Comparison of ENCODE assay signal across 7 mouse cellular contexts in genomic region chr10:127165654-127166403, GRCm38 (mm10). TPM values are rescaled to one million over a fixed set of nuclear protein-coding genes. Genes with fewer than 3 reads are reported as not detected.
A peak's percentile ranks its signal among the peaks of the same experiment; 100 is the strongest.
DNase-seq lines count a peak whose midpoint lies in the region; ATAC-seq and TF ChIP-seq lines count a peak whose summit lies in the region.

No protein-coding gene starts in this region.

- under 1% methylated on average over 55 of the region's 56 CpGs for WGBS in heart, embryonic 15.5 days
- 0% methylated on average over 52 of the region's 56 CpGs for WGBS in limb, embryonic 14.5 days
- under 1% methylated on average over 48 of the region's 56 CpGs for WGBS in midbrain, embryonic 16.5 days
- WGBS in stomach, postnatal 0 days, result under 1% methylated on average over 50 of the region's 56 CpGs

- H3K27ac ChIP-seq in ES-Bruce4 (ENCODE audit: insufficient read depth, low read length), result no peak overlapping the region
- H3K27ac ChIP-seq in heart, embryonic 15.5 days, result peak overlapping the region; percentile 25; the same call in 1 of the 2 replicates
- no peak overlapping the region for H3K27ac ChIP-seq in limb, embryonic 14.5 days (replicated peaks; ENCODE audit: low read depth, low read length)
- peak overlapping the region; percentile 95 for H3K27ac ChIP-seq in midbrain, embryonic 16.5 days (ENCODE audit: low read length)
- H3K27ac ChIP-seq in stomach, postnatal 0 days (replicated peaks), result peak overlapping the region; percentile 88

- no peak for TF ChIP-seq EP300 in ES-Bruce4 (IDR thresholded peaks at IDR 0.05; ENCODE audit: insufficient read depth, low read depth, low read length)
- no peak for TF ChIP-seq EP300 in stomach, postnatal 0 days (optimal IDR thresholded peaks at IDR 0.05)

- H3K9me3 ChIP-seq in ES-Bruce4 (replicated peaks; ENCODE audit: control insufficient read depth, insufficient read depth, low read length, poor library complexity, severe bottlenecking), result no peaks in the 10 kb centered on the region
- no peaks in the 10 kb centered on the region for H3K9me3 ChIP-seq in heart, embryonic 15.5 days (replicated peaks)
- H3K9me3 ChIP-seq in limb, embryonic 14.5 days (ENCODE audit: control insufficient read depth, low read length), result no peaks in the 10 kb centered on the region
- no peaks in the 10 kb centered on the region for H3K9me3 ChIP-seq in midbrain, embryonic 16.5 days (replicated peaks; ENCODE audit: control insufficient read depth, low read length, poor library complexity, severe bottlenecking)
- H3K9me3 ChIP-seq in stomach, postnatal 0 days (ENCODE audit: control insufficient read depth, low read length), result no peaks in the 10 kb centered on the region

- no peak for TF ChIP-seq CTCF in ES-Bruce4 (IDR thresholded peaks at IDR 0.05; ENCODE audit: low read depth, low read length)
- TF ChIP-seq CTCF in stomach, postnatal 0 days (IDR thresholded peaks at IDR 0.05; ENCODE audit: low read depth), result 0 out of 2 replicates have a peak, but pooled peaks have one; percentile 1

- no peaks in the 10 kb centered on the region for H3K27me3 ChIP-seq in ES-Bruce4 (ENCODE audit: control insufficient read depth, insufficient read depth, low read length, poor library complexity, severe bottlenecking)
- peaks cover 79% of the 10 kb centered on the region for H3K27me3 ChIP-seq in heart, embryonic 15.5 days
- H3K27me3 ChIP-seq in limb, embryonic 14.5 days (ENCODE audit: control insufficient read depth, insufficient read depth, low read length), result peaks cover 55% of the 10 kb centered on the region
- H3K27me3 ChIP-seq in midbrain, embryonic 16.5 days (ENCODE audit: control insufficient read depth, insufficient read depth, low read depth, low read length), result peaks cover 8% of the 10 kb centered on the region
- H3K27me3 ChIP-seq in stomach, postnatal 0 days (ENCODE audit: control insufficient read depth, insufficient read depth, low read length), result no peaks in the 10 kb centered on the region

- peaks cover 8% of the 10 kb centered on the region for H3K4me1 ChIP-seq in ES-Bruce4 (ENCODE audit: control insufficient read depth, insufficient read depth, low read length)
- peaks cover 35% of the 10 kb centered on the region for H3K4me1 ChIP-seq in heart, embryonic 15.5 days (replicated peaks)
- H3K4me1 ChIP-seq in limb, embryonic 14.5 days (ENCODE audit: control insufficient read depth, insufficient read depth, low read length), result no peaks in the 10 kb centered on the region; the same call in none of the 2 replicates
- peaks cover 21% of the 10 kb centered on the region for H3K4me1 ChIP-seq in midbrain, embryonic 16.5 days (ENCODE audit: control insufficient read depth, insufficient read depth, low read length)
- H3K4me1 ChIP-seq in stomach, postnatal 0 days (replicated peaks; ENCODE audit: control insufficient read depth, insufficient read depth), result 0 out of 2 replicates have a peak, but pooled peaks cover 6% of the 10 kb centered on the region

- no peaks in the 10 kb centered on the region for H3K36me3 ChIP-seq in ES-Bruce4 (ENCODE audit: control insufficient read depth, insufficient read depth, low read length, poor library complexity, severe bottlenecking)
- H3K36me3 ChIP-seq in heart, embryonic 15.5 days, result no peaks in the 10 kb centered on the region
- H3K36me3 ChIP-seq in limb, embryonic 14.5 days (ENCODE audit: control insufficient read depth, insufficient read depth, low read length), result no peaks in the 10 kb centered on the region
- no peaks in the 10 kb centered on the region for H3K36me3 ChIP-seq in midbrain, embryonic 16.5 days (ENCODE audit: control insufficient read depth, insufficient read depth, low read length)
- H3K36me3 ChIP-seq in stomach, postnatal 0 days (ENCODE audit: control insufficient read depth, insufficient read depth, low read length), result no peaks in the 10 kb centered on the region

- H3K4me2 ChIP-seq in heart, embryonic 15.5 days, result peak overlapping the region; percentile 100
- peak overlapping the region; percentile 99 for H3K4me2 ChIP-seq in limb, embryonic 14.5 days (replicated peaks; ENCODE audit: low read depth, low read length, severe bottlenecking)
- peak overlapping the region; percentile 75 for H3K4me2 ChIP-seq in midbrain, embryonic 16.5 days (ENCODE audit: low read length)
- H3K4me2 ChIP-seq in stomach, postnatal 0 days (replicated peaks; ENCODE audit: low read depth), result peak overlapping the region; percentile 99

- no peak for TF ChIP-seq POLR2A in ES-Bruce4 (IDR thresholded peaks at IDR 0.05; ENCODE audit: insufficient read depth, low read length)
- TF ChIP-seq POLR2A in limb, embryonic 14.5 days (IDR thresholded peaks at IDR 0.05; ENCODE audit: borderline replicate concordance, extremely low read depth, insufficient read depth, insufficient read length), result no peak

- peak; percentile 91 for DNase-seq in CD4-positive helper T cell, adult 2 months (ENCODE audit: low read depth, low spot score)
- peak; percentile 72 to 75 for DNase-seq in cerebellum, postnatal 10 days
- DNase-seq in limb, embryonic 14.5 days (ENCODE audit: low spot score), result no peak
- DNase-seq in stomach, postnatal 0 days (ENCODE audit: low spot score), result peak; percentile 73

- peak; percentile 48 for ATAC-seq in heart, embryonic 15.5 days (replicated peaks; ENCODE audit: insufficient number of reproducible peaks, insufficient read depth, low FRiP score, low read depth)
- peak; percentile 13; the same call in 1 of the 2 replicates for ATAC-seq in limb, embryonic 14.5 days (ENCODE audit: low FRiP score, low read depth)
- ATAC-seq in midbrain, embryonic 16.5 days, result peak; percentile 59
- ATAC-seq in stomach, postnatal 0 days (ENCODE audit: low FRiP score, low TSS enrichment), result peak; percentile 55

- H3K4me3 ChIP-seq in ES-Bruce4 (ENCODE audit: low read depth, low read length), result peak overlapping the region; percentile 67
- H3K4me3 ChIP-seq in heart, embryonic 15.5 days, result peak overlapping the region; percentile 59
- H3K4me3 ChIP-seq in limb, embryonic 14.5 days (replicated peaks; ENCODE audit: low read length), result peak overlapping the region; percentile 60
- H3K4me3 ChIP-seq in midbrain, embryonic 16.5 days (ENCODE audit: low read depth, low read length), result peak overlapping the region; percentile 89
- H3K4me3 ChIP-seq in stomach, postnatal 0 days (ENCODE audit: low read depth, low read length), result peak overlapping the region; percentile 61

- peak overlapping the region; percentile 79 for H3K9ac ChIP-seq in ES-Bruce4 (ENCODE audit: low read depth, poor library complexity, severe bottlenecking)
- H3K9ac ChIP-seq in heart, embryonic 15.5 days, result peak overlapping the region; percentile 59
- H3K9ac ChIP-seq in limb, embryonic 14.5 days (ENCODE audit: low read depth, low read length, severe bottlenecking), result peak overlapping the region; percentile 67
- H3K9ac ChIP-seq in midbrain, embryonic 16.5 days (ENCODE audit: low read depth, low read length), result peak overlapping the region; percentile 94
- peak overlapping the region; percentile 77 for H3K9ac ChIP-seq in stomach, postnatal 0 days (ENCODE audit: low read length)

RNA-seq across cellular contexts. Expression of gene B4galnt1, which starts 0.8 kb away (rescaled TPM):
- 7.7 and 9.5 TPM in 2 replicates for polyA plus RNA-seq in ES-Bruce4 (2011; ENCODE audit: insufficient read depth, insufficient read length, low read depth, missing spikeins)
- 1.5 and 5.7 TPM in 2 replicates for polyA plus RNA-seq in heart, embryonic 15.5 days (2015; fragmentation: Nextera tagmentation; extraction: Ambion mirVana)
- polyA plus RNA-seq in limb, embryonic 14.5 days (2012; rRNA removed), result 12.1 and 15.0 TPM in 2 replicates
- 10.8 and 11.8 TPM in 2 replicates for polyA plus RNA-seq in limb, embryonic 14.5 days (2014; fragmentation: Nextera tagmentation; extraction: Ambion mirVana)
- 60.7 and 71.7 TPM in 2 replicates for polyA plus RNA-seq in midbrain, embryonic 16.5 days (2015; fragmentation: Nextera tagmentation; extraction: Ambion mirVana)
- 45.9 and 65.4 TPM in 2 replicates for polyA plus RNA-seq in stomach, postnatal 0 days (2015; fragmentation: Nextera tagmentation; extraction: Ambion mirVana)

RNA-seq across cellular contexts. Expression of gene Slc26a10, which starts 14.6 kb away (rescaled TPM):
- 24.6 and 35.2 TPM in 2 replicates for polyA plus RNA-seq in ES-Bruce4 (2011; ENCODE audit: insufficient read depth, insufficient read length, low read depth, missing spikeins)
- polyA plus RNA-seq in heart, embryonic 15.5 days (2015; fragmentation: Nextera tagmentation; extraction: Ambion mirVana), result 15.6 and 16.7 TPM in 2 replicates
- polyA plus RNA-seq in limb, embryonic 14.5 days (2012; rRNA removed), result 2.9 and 3.7 TPM in 2 replicates
- 0.81 and 1.2 TPM in 2 replicates for polyA plus RNA-seq in limb, embryonic 14.5 days (2014; fragmentation: Nextera tagmentation; extraction: Ambion mirVana)
- 1.1 and 1.2 TPM in 2 replicates for polyA plus RNA-seq in midbrain, embryonic 16.5 days (2015; fragmentation: Nextera tagmentation; extraction: Ambion mirVana)
- polyA plus RNA-seq in stomach, postnatal 0 days (2015; fragmentation: Nextera tagmentation; extraction: Ambion mirVana), result 0.70 and 0.76 TPM in 2 replicates

RNA-seq across cellular contexts. Expression of gene Arhgef25, which starts 24.1 kb away (rescaled TPM):
- 50.9 and 54.3 TPM in 2 replicates for polyA plus RNA-seq in ES-Bruce4 (2011; ENCODE audit: insufficient read depth, insufficient read length, low read depth, missing spikeins)
- 24.7 and 32.5 TPM in 2 replicates for polyA plus RNA-seq in heart, embryonic 15.5 days (2015; fragmentation: Nextera tagmentation; extraction: Ambion mirVana)
- 228 and 246 TPM in 2 replicates for polyA plus RNA-seq in limb, embryonic 14.5 days (2012; rRNA removed)
- 86.8 and 113 TPM in 2 replicates for polyA plus RNA-seq in limb, embryonic 14.5 days (2014; fragmentation: Nextera tagmentation; extraction: Ambion mirVana)
- 19.6 and 20.2 TPM in 2 replicates for polyA plus RNA-seq in midbrain, embryonic 16.5 days (2015; fragmentation: Nextera tagmentation; extraction: Ambion mirVana)
- 25.3 and 29.7 TPM in 2 replicates for polyA plus RNA-seq in stomach, postnatal 0 days (2015; fragmentation: Nextera tagmentation; extraction: Ambion mirVana)

RNA-seq across cellular contexts. Expression of gene Dtx3, which starts 29.7 kb away (rescaled TPM):
- 49.8 and 50.8 TPM in 2 replicates for polyA plus RNA-seq in ES-Bruce4 (2011; ENCODE audit: insufficient read depth, insufficient read length, low read depth, missing spikeins)
- 63.5 and 86.0 TPM in 2 replicates for polyA plus RNA-seq in heart, embryonic 15.5 days (2015; fragmentation: Nextera tagmentation; extraction: Ambion mirVana)
- polyA plus RNA-seq in limb, embryonic 14.5 days (2012; rRNA removed), result 565 and 712 TPM in 2 replicates
- 157 and 184 TPM in 2 replicates for polyA plus RNA-seq in limb, embryonic 14.5 days (2014; fragmentation: Nextera tagmentation; extraction: Ambion mirVana)
- 254 and 255 TPM in 2 replicates for polyA plus RNA-seq in midbrain, embryonic 16.5 days (2015; fragmentation: Nextera tagmentation; extraction: Ambion mirVana)
- 27.8 and 32.9 TPM in 2 replicates for polyA plus RNA-seq in stomach, postnatal 0 days (2015; fragmentation: Nextera tagmentation; extraction: Ambion mirVana)

RNA-seq across cellular contexts. Expression of gene Os9, which starts 44.9 kb away (rescaled TPM):
- 14.1 and 16.7 TPM in 2 replicates for polyA plus RNA-seq in ES-Bruce4 (2011; ENCODE audit: insufficient read depth, insufficient read length, low read depth, missing spikeins)
- polyA plus RNA-seq in heart, embryonic 15.5 days (2015; fragmentation: Nextera tagmentation; extraction: Ambion mirVana), result 48.5 and 61.8 TPM in 2 replicates
- polyA plus RNA-seq in limb, embryonic 14.5 days (2012; rRNA removed), result 60.6 and 61.0 TPM in 2 replicates
- 54.7 and 57.6 TPM in 2 replicates for polyA plus RNA-seq in limb, embryonic 14.5 days (2014; fragmentation: Nextera tagmentation; extraction: Ambion mirVana)
- polyA plus RNA-seq in midbrain, embryonic 16.5 days (2015; fragmentation: Nextera tagmentation; extraction: Ambion mirVana), result 132 and 138 TPM in 2 replicates
- polyA plus RNA-seq in stomach, postnatal 0 days (2015; fragmentation: Nextera tagmentation; extraction: Ambion mirVana), result 81.9 and 82.0 TPM in 2 replicates

Comparison
In these comparisons a context has a peak if more than half of its experiments do, and no peak if none do; other contexts are left out.
1. H3K27ac ChIP-seq: peak in heart, embryonic 15.5 days (single experiment), midbrain, embryonic 16.5 days (single experiment) and stomach, postnatal 0 days (single experiment); none in ES-Bruce4 (single experiment) and limb, embryonic 14.5 days (single experiment).
2. Peak in every context shown above with its lines, with median percentiles within 50 percentile points of each other: H3K4me3 ChIP-seq, H3K9ac ChIP-seq, ATAC-seq and H3K4me2 ChIP-seq.